Mouse (Mus musculus) spleen, adult 2 months (tissue): Measurements from ENCODE around the gene Npb. TPM values are rescaled to one million over a fixed set of nuclear protein-coding genes. Genes with fewer than 3 reads are reported as not detected.

ENCODE experiments used
- DNase-seq, 2 experiments: peaks; one replicate each; pipeline versions ENCODE4 v3.0.0 to v3.0.0-alpha.2; 2012 to 2021; ENCODE audit warnings: low spot score in 2 of 2, low read depth in 1 of 2
- H3K27ac ChIP-seq: fragments of 200-500 bp; 2 replicates; pipeline ENCODE4 v1.5.1; 2012; ENCODE audit warnings: low read length, inconsistent platforms; ENCODE audit not compliant: insufficient read depth
- H3K27me3 ChIP-seq: fragments of 200-500 bp; 2 replicates; pipeline ENCODE4 v1.6.1; 2012; ENCODE audit warnings: mild to moderate bottlenecking, moderate library complexity, low read length, inconsistent platforms; ENCODE audit not compliant: control insufficient read depth, insufficient read depth
- H3K36me3 ChIP-seq: fragments of 200-500 bp; 2 replicates; pipeline ENCODE4 v1.6.1; 2012; ENCODE audit warnings: mild to moderate bottlenecking, low read length, inconsistent platforms; ENCODE audit not compliant: control insufficient read depth, insufficient read depth
- H3K4me1 ChIP-seq: fragments of 200-500 bp; 2 replicates; pipeline ENCODE4 v1.6.1; 2011; ENCODE audit warnings: inconsistent platforms; ENCODE audit not compliant: control insufficient read depth, insufficient read depth, insufficient read length
- H3K4me3 ChIP-seq: fragments of 200-500 bp; 2 replicates; pipeline ENCODE4 v1.5.1; 2011; ENCODE audit warnings: mild to moderate bottlenecking, inconsistent platforms; ENCODE audit not compliant: insufficient read depth, insufficient read length; ENCODE audit errors: extremely low read depth
- CTCF ChIP-seq: fragments of 200-500 bp; IDR thresholded peaks from 2 replicates; pipeline ENCODE4 v1.5.1; 2011; ENCODE audit warnings: mild to moderate bottlenecking, inconsistent platforms; ENCODE audit not compliant: insufficient read depth, insufficient read length, insufficient replicate concordance; ENCODE audit errors: extremely low read depth
- POLR2A ChIP-seq: fragments of 200-500 bp; IDR thresholded peaks from 2 replicates; pipeline ENCODE4 v1.6.1; 2011; ENCODE audit warnings: low read depth, low read length, inconsistent platforms
- WGBS: fragments of 180-500 bp; shearing (Covaris S2); methylation state at CpG from one replicate; pipeline ENCODE4 v1.1.7; 2018; 5-methylcytosine and 5-hydroxymethylcytosine counted together
- polyA plus RNA-seq: library from polyadenylated mRNA; depleted of rRNA; stranded (reverse); fragments of >200 nt; gene quantifications from 2 replicates; pipeline ENCODE4 v1.2.3, GENCODE M21; 2012

The Npb gene
- polyA plus RNA-seq, 1 experiment, result 4.4 TPM

GRCm38 (mm10) chr11:120609250-120609649, 973 bp downstream of the Npb start:
- no peak for DNase-seq
- H3K4me3 ChIP-seq, result no peak overlapping the region
- H3K4me1 ChIP-seq, result no peaks in the 10 kb centered on the region
- H3K36me3 ChIP-seq, result peaks cover 13% of the 10 kb centered on the region
- 64% methylated on average over 8 of the region's 8 CpGs for WGBS
- H3K27ac ChIP-seq, result no peak overlapping the region
- H3K27me3 ChIP-seq, result no peaks in the 10 kb centered on the region
- no peak for TF ChIP-seq CTCF
- TF ChIP-seq POLR2A, result no peak

GRCm38 (mm10) chr11:120610477-120611046, 2.3 kb downstream of the Npb start:
- 90% methylated on average over 9 of the region's 9 CpGs for WGBS
- no peak overlapping the region for H3K27ac ChIP-seq
- TF ChIP-seq POLR2A (no peak), CTCF (no peak)
- H3K4me3 ChIP-seq, result no peak overlapping the region
- DNase-seq, result no peak
- H3K27me3 ChIP-seq, result no peaks in the 10 kb centered on the region
- no peaks in the 10 kb centered on the region for H3K4me1 ChIP-seq
- peaks cover 9% of the 10 kb centered on the region for H3K36me3 ChIP-seq

GRCm38 (mm10) chr11:120612763-120613162, 4.5 kb downstream of the Npb start:
- Histone ChIP-seq H3K4me1 (peaks cover 6% of the 10 kb centered on the region; the same call in 1 of the 2 replicates), H3K27ac (no peak overlapping the region), H3K36me3 (peaks cover 9% of the 10 kb centered on the region), H3K4me3 (no peak overlapping the region), H3K27me3 (no peaks in the 10 kb centered on the region)
- DNase-seq, result peak in 1 of 2 experiments; percentile 68
- TF ChIP-seq CTCF, result peak; percentile 88; the same call in 1 of the 2 replicates
- no peak for TF ChIP-seq POLR2A
- 60% methylated on average over 6 of the region's 6 CpGs for WGBS

DNA sequence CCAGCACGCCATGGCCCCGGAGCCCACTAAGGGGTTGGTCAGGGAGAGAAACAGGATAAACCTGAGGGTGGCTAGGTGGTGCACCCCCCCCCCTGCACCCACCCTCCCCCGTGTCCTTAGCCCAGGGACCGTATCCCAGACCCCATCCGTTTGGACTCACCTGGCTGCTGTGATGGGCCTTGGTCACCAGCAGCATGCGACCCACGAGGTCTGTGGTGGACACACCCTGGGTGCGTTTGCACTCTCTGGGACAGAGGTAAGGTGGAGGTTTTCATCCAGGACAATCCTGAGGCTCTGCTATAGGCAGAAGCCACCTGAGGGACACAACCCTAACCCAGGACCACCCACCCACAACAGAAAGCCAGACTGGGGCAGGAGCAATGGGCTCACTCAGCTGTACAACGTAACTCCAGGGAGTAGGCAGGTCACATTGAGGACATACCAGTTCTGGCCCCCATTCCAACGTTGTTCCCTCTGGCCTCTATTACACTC, 5.2 kb downstream of the Npb start:
- no peak overlapping the region for H3K4me3 ChIP-seq
- peaks cover 6% of the 10 kb centered on the region; the same call in 1 of the 2 replicates for H3K4me1 ChIP-seq
- peaks cover 14% of the 10 kb centered on the region for H3K36me3 ChIP-seq
- no peak for TF ChIP-seq POLR2A
- TF ChIP-seq CTCF, result no peak
- no peak overlapping the region for H3K27ac ChIP-seq
- no peak for DNase-seq
- WGBS, result 91% methylated on average over 10 of the region's 10 CpGs
- no peaks in the 10 kb centered on the region for H3K27me3 ChIP-seq

GRCm38 (mm10) chr11:120613976-120614375, 5.7 kb downstream of the Npb start:
- Histone ChIP-seq H3K4me3 (no peak overlapping the region), H3K27ac (no peak overlapping the region), H3K27me3 (no peaks in the 10 kb centered on the region), H3K4me1 (peaks cover 6% of the 10 kb centered on the region; the same call in 1 of the 2 replicates), H3K36me3 (peaks cover 18% of the 10 kb centered on the region)
- 87% methylated on average over 8 of the region's 8 CpGs for WGBS
- TF ChIP-seq CTCF (no peak), POLR2A (no peak)
- DNase-seq, result no peak

DNA sequence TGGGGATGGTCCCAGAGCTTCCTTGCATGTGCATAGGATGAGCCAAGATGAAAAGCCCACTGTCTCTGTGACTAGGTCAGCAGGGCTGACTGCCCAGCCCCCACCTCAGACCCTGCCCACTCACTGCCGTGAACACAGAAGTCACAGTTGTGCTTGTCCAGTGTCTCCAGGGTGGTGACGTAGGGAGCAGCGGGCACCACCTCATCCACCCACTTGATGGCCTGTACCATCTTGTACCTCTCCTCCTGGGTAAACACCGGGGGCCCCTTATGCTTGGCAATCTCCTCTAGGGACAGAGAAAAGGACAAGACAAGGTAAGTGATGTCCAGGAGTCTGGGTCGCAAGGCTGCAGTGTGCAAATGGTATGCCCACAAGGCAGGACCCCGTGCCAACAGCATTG, 6.9 kb downstream of the Npb start:
- Histone ChIP-seq H3K27me3 (no peaks in the 10 kb centered on the region), H3K27ac (no peak overlapping the region), H3K4me1 (peaks cover 6% of the 10 kb centered on the region; the same call in 1 of the 2 replicates), H3K36me3 (peaks cover 26% of the 10 kb centered on the region), H3K4me3 (no peak overlapping the region)
- DNase-seq, result no peak
- no peak for TF ChIP-seq POLR2A
- TF ChIP-seq CTCF, result no peak
- WGBS, result 97% methylated on average over 6 of the region's 6 CpGs

GRCm38 (mm10) chr11:120615606-120616203, 7.4 kb downstream of the Npb start:
- Histone ChIP-seq H3K4me1 (peaks cover 6% of the 10 kb centered on the region; the same call in 1 of the 2 replicates), H3K4me3 (no peak overlapping the region), H3K27ac (no peak overlapping the region), H3K36me3 (peaks cover 30% of the 10 kb centered on the region), H3K27me3 (no peaks in the 10 kb centered on the region)
- WGBS, result 86% methylated on average over 11 of the region's 11 CpGs
- no peak for DNase-seq
- TF ChIP-seq CTCF, result no peak
- no peak for TF ChIP-seq POLR2A
